Mouse (Mus musculus): ENCODE measurements at regions not wholly inside any gene's neighbourhood (a gene's known extent, or its start where the extent isn't known, plus 50 kb on each side); places are given as distances from the start of the nearest gene placed in this dataset.

GRCm38 (mm10) chr1:193522007-193522406 is 151.9 kb upstream of the Camk1g start:
- TF ChIP-seq CTCF (IDR thresholded peaks at IDR 0.05) (no peak), EP300 (IDR thresholded peaks at IDR 0.05; ENCODE audit: insufficient read depth, low read depth, low read length) (no peak)
